Mouse (Mus musculus): Measurements from ENCODE around the gene Fam20c. TPM values are rescaled to one million over a fixed set of nuclear protein-coding genes. Genes with fewer than 3 reads are reported as not detected.

The Fam20c gene
- total RNA-seq, 2 experiments from 2014 or later = 0.19 to 0.60 TPM

DNA sequence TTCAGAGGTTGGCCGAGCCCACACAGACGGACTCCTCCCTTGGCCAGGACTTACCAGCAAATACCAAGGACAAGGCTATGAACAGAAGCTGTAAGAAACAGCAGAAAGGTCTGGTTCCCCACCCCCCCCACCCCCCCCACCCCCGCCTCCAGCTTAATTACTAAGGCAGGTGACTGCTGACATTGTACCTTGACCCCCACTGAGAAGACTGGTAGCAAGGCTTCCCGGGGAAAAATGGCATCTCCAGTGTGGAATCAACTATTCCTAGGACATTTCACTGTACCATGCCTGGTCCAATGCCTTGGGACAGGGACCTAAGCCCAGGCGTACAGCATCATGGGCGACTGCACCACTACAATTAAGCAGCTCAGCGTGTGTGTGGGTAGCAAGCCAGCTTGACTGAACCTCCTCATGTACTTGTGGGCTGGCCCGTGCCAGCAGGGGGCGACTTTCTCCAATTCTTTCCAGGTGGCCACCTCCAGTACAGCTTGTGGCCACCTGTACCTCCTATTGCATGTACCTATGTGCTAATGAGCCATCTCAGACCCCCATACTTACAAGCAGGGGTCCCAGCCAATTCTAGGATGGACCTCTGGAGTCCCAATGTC is 102.8 kb downstream of the Fam20c start:
- no peak for ATAC-seq (replicated peaks; ENCODE audit: low FRiP score, poor library complexity, severe bottlenecking)

DNA sequence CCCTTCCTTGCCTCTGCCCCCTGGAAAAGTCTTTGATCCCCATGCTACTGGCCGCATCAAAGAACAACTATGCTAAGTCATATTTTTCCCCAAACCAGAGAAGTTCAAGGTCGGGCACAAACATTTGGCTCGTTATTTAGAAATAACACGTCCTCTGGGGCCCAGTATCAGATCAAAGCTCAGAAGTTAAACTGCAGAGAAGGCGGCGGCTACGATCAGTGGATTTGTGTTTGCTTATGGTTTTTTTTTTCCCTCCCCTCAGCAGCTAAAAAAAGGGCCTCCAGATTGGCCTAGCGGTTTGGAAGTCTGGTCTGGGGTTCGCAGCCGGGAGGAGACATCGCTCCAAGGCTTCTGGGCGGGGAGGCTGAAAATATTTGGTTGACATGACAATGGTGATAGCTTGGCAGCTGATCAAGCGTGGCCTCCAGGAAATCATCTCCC is 103.5 kb downstream of the Fam20c start:
- ATAC-seq (replicated peaks; ENCODE audit: low FRiP score, poor library complexity, severe bottlenecking) = no peak

Other genes starting within 250 kb of the Fam20c start
- gene 1700123K08Rik, start 189.8 kb upstream of the Fam20c start, total RNA-seq (2015; ENCODE audit: low replicate concordance) = not detected in 2 replicates
- not detected in 2 replicates for gene 1700123K08Rik, start 189.8 kb upstream of the Fam20c start, total RNA-seq (2017; ENCODE audit: low replicate concordance)
- 6.3 and 17.1 TPM in 2 replicates for gene Zfp68, start 134.8 kb upstream of the Fam20c start, total RNA-seq (2015; ENCODE audit: low replicate concordance)
- 14.3 and 20.9 TPM in 2 replicates for gene Zfp68, start 134.8 kb upstream of the Fam20c start, total RNA-seq (2017; ENCODE audit: low replicate concordance)
- gene A430033K04Rik, start 131.7 kb upstream of the Fam20c start, total RNA-seq (2015; ENCODE audit: low replicate concordance) = 1.3 and 4.4 TPM in 2 replicates
- gene A430033K04Rik, start 131.7 kb upstream of the Fam20c start, total RNA-seq (2017; ENCODE audit: low replicate concordance) = 1.6 and 5.9 TPM in 2 replicates
- gene Gm5294, start 65.6 kb downstream of the Fam20c start, total RNA-seq (2015; ENCODE audit: low replicate concordance) = not detected in 2 replicates
- not detected in 2 replicates for gene Gm5294, start 65.6 kb downstream of the Fam20c start, total RNA-seq (2017; ENCODE audit: low replicate concordance)
- not detected in 2 replicates for gene Pdgfa, start 242.9 kb downstream of the Fam20c start, total RNA-seq (2015; ENCODE audit: low replicate concordance)
- not detected in 2 replicates for gene Pdgfa, start 242.9 kb downstream of the Fam20c start, total RNA-seq (2017; ENCODE audit: low replicate concordance)

Measured in erythroblast, adult 5-6 weeks (primary cell).